Mouse (Mus musculus) thymus, adult 2 months (tissue): ENCODE measurements around the gene Ap3b1.

ENCODE experiments used
- CTCF ChIP-seq: fragments of 200-500 bp; IDR thresholded peaks from 2 replicates; pipeline ENCODE4 v1.5.1; 2012; ENCODE audit warnings: mild to moderate bottlenecking, control low read depth, low read length, moderate library complexity, borderline replicate concordance; ENCODE audit not compliant: control insufficient read depth, poor library complexity, insufficient read depth; ENCODE audit errors: extremely low read depth
- POLR2A ChIP-seq: fragments of 200-500 bp; IDR thresholded peaks from 2 replicates; pipeline ENCODE4 v1.6.1; 2012; ENCODE audit warnings: mild to moderate bottlenecking, low read length, control low read depth, moderate library complexity; ENCODE audit not compliant: control insufficient read depth, poor library complexity, insufficient read depth; ENCODE audit errors: extremely low read depth

DNA sequence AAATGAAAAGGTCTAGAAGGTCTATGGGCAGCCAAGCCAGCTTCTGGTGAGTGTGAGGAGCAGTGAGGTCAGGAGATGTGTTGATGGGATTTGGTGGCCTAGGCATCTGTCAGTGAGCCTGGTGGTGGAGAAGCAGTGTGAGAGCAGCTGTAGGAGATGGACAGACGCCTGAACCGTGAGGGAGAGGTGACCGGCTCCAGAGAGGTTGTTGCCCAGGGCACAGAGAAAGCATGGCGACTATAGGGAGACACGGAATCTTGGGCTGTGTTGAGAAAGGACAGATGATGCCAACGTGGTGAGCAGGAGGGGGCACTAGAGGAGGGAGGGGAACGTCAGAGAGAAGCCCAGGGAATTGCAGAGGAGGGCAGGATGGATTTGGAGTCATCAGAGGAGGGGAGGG, 13.3 kb downstream of the Ap3b1 start:
- TF ChIP-seq POLR2A: no peak
- TF ChIP-seq CTCF: no peak
